Mouse (Mus musculus) myocyte (in vitro differentiated cells): ENCODE results near the gene Aspn.

Source experiments
- MAX ChIP-seq: IDR thresholded peaks from one replicate; pipeline ENCODE4 v1.6.1; 2011; ENCODE audit warnings: low read depth, mild to moderate bottlenecking, control low read depth
- POLR2A ChIP-seq: IDR thresholded peaks from one replicate; pipeline ENCODE4 v1.6.1; 2011; ENCODE audit warnings: low read depth, mild to moderate bottlenecking, control low read depth, moderate library complexity; ENCODE audit not compliant: insufficient read length
- POLR2AphosphoS2 ChIP-seq: IDR thresholded peaks from one replicate; pipeline ENCODE4 v1.6.1; 2011; ENCODE audit warnings: low read depth, control low read depth; ENCODE audit not compliant: insufficient read length
- TCF12 ChIP-seq: IDR thresholded peaks from one replicate; pipeline ENCODE4 v1.6.1; 2011; ENCODE audit warnings: mild to moderate bottlenecking, control low read depth; ENCODE audit not compliant: poor library complexity, insufficient read depth, severe bottlenecking

DNA sequence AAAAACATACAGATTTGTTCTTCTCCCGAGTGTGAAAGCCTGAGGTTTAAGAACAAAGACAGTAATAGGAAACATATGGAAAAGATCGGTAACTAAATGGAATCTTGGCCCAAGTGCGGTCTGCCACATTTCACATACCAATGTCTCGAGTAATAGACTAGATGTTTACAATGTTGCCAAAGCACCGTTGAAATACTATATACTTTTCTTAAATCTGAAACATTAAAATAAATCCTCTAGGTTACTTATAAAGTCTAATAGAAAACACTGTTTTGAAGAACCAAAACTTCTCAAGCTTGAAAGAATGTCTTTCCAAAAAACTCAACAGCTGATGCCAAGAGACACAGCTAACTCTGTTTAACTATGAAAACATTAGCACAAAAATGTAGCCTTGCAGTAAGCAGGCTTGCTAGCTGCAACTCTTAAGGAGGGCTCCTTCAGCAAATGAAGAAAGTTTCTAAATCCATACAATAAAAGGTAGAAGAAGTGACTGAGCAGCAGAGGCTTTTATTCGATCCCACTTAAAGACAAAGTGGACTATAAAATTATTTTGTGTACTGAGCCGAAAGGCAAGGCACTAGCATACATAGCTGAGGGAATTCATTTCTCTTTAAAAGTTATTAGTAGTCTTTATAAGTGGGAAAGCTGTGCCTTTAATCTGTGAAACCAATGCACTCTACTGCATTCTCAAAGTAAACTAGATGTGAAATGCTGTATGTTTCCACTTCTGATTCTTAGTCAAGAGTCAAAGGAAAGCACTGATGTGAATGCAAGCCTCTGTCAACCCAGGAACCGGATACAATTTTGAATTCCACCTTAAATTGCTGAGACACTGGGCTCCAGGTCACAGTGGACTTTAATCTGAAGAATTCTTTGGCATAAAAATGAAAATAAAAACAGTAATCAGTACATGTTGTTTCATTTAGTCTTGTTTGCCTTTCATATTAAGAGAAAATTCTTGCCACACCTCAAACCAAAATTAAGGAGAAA is 37.6 kb downstream of the Aspn start, which contains the start of gene Omd:
- TF ChIP-seq POLR2A (no peak), TCF12 (no peak), MAX (no peak), POLR2AphosphoS2 (no peak)
